Mouse (Mus musculus): ENCODE results near the gene Colgalt1. TPM values are rescaled to one million over a fixed set of nuclear protein-coding genes. Genes with fewer than 3 reads are reported as not detected.

Colgalt1 gene
- polyA plus RNA-seq, 1 experiment from 2014 or later, result 57.5 TPM

- Histone ChIP-seq H3K4me2 (no peak overlapping the region), H3K9ac (peak overlapping the region; percentile 29; the same call in 1 of the 2 replicates), H3K36me3 (peaks cover 10% of the 10 kb centered on the region), H3K4me1 (replicated peaks) (peaks cover 18% of the 10 kb centered on the region), H3K4me3 (0 out of 2 replicates have a peak overlapping the region, but pooled peaks have one; percentile 34), H3K27me3 (peaks cover 56% of the 10 kb centered on the region), H3K9me3 (no peaks in the 10 kb centered on the region), H3K27ac (no peak overlapping the region)
- no peak for ATAC-seq (ENCODE audit: low FRiP score)
- 50% methylated on average over 7 of the region's 7 CpGs for WGBS
Measured at GRCm38 (mm10) chr8:71604021-71604420, 6.8 kb upstream of the Colgalt1 start.

GRCm38 (mm10) chr8:71612141-71612540, 1.3 kb downstream of the Colgalt1 start:
- Histone ChIP-seq H3K4me3 (peak overlapping the region; percentile 85), H3K36me3 (peaks cover 34% of the 10 kb centered on the region), H3K27me3 (no peaks in the 10 kb centered on the region), H3K27ac (no peak overlapping the region), H3K9ac (peak overlapping the region; percentile 90), H3K9me3 (no peaks in the 10 kb centered on the region), H3K4me1 (replicated peaks) (peaks cover 15% of the 10 kb centered on the region), H3K4me2 (peak overlapping the region; percentile 70)
- ATAC-seq (ENCODE audit: low FRiP score), result no peak
- 36% methylated on average over 5 of the region's 5 CpGs for WGBS

DNA sequence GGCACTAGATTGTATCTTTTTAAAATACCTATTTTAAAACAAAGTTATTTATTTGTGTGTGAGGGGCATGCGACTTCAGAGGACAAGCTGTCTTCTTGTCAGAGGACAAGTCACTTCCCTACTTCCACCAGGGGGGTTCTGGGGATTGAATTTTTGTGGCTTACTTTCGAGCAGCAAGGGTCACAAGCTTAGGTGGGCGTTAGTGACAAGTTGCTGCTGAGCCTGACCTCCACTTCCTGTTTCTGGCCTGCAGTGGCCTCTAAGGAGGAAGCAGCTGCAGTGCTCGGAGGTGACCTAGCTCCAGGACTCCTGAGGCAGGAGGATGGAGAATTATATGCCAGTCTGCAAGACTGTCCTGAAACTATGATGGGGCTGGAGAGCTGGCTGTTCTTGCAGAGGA, 2.6 kb downstream of the Colgalt1 start:
- ATAC-seq (ENCODE audit: low FRiP score), result no peak
- Histone ChIP-seq H3K9me3 (no peaks in the 10 kb centered on the region), H3K9ac (no peak overlapping the region), H3K36me3 (peaks cover 47% of the 10 kb centered on the region), H3K27ac (no peak overlapping the region), H3K4me2 (no peak overlapping the region), H3K27me3 (no peaks in the 10 kb centered on the region), H3K4me3 (no peak overlapping the region), H3K4me1 (replicated peaks) (peaks cover 15% of the 10 kb centered on the region)
- WGBS, result 63% methylated on average over 4 of the region's 4 CpGs

GRCm38 (mm10) chr8:71619786-71620185, 9.0 kb downstream of the Colgalt1 start:
- no peaks in the 10 kb centered on the region for H3K27me3 ChIP-seq
- no peak overlapping the region for H3K4me2 ChIP-seq
- H3K27ac ChIP-seq, result no peak overlapping the region
- WGBS, result 95% methylated on average over 2 of the region's 2 CpGs
- H3K4me3 ChIP-seq, result no peak overlapping the region
- peaks cover 96% of the 10 kb centered on the region for H3K36me3 ChIP-seq
- no peaks in the 10 kb centered on the region for H3K9me3 ChIP-seq
- no peaks in the 10 kb centered on the region for H3K4me1 ChIP-seq (replicated peaks)
- H3K9ac ChIP-seq, result no peak overlapping the region
- no peak for ATAC-seq (ENCODE audit: low FRiP score)

GRCm38 (mm10) chr8:71625088-71625487, 14.3 kb downstream of the Colgalt1 start:
- no peak for ATAC-seq (ENCODE audit: low FRiP score)
- H3K9me3 ChIP-seq, result no peaks in the 10 kb centered on the region
- H3K27me3 ChIP-seq, result peaks cover 4% of the 10 kb centered on the region
- peaks cover 53% of the 10 kb centered on the region for H3K36me3 ChIP-seq
- H3K4me2 ChIP-seq, result no peak overlapping the region
- WGBS, result 46% methylated on average over 1 of the region's 1 CpGs
- no peak overlapping the region for H3K27ac ChIP-seq
- H3K9ac ChIP-seq, result no peak overlapping the region
- H3K4me1 ChIP-seq (replicated peaks), result peaks cover 16% of the 10 kb centered on the region
- no peak overlapping the region for H3K4me3 ChIP-seq

DNA sequence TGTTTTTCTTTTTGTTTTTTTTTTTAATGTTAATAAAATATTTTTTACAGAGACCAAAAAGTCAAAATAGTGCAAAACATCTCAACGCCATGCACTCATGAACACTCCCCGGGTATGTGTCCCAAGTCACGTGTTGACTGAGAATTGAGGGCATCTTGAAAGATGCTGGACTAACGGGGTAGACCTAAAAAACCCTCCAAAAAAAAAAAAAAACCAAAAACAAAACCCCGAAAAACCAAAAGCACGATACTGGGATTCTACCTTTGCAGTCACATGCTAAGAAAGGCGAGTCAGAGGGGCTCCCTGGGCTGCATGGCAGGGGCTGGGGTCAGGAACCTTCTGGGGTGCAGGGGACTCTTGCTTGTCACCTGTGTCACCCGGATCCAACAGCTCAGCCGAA, 16.0 kb downstream of the Colgalt1 start:
- Histone ChIP-seq H3K4me2 (no peak overlapping the region), H3K27me3 (peaks cover 20% of the 10 kb centered on the region), H3K36me3 (peaks cover 37% of the 10 kb centered on the region), H3K4me3 (no peak overlapping the region), H3K9ac (no peak overlapping the region), H3K27ac (0 out of 2 replicates have a peak overlapping the region, but pooled peaks have one; percentile 19), H3K9me3 (no peaks in the 10 kb centered on the region), H3K4me1 (replicated peaks) (peaks cover 19% of the 10 kb centered on the region)
- no peak for ATAC-seq (ENCODE audit: low FRiP score)
- WGBS, result 88% methylated on average over 9 of the region's 9 CpGs

- ATAC-seq (ENCODE audit: low FRiP score), result no peak
- WGBS, result 51% methylated on average over 9 of the region's 9 CpGs
- H3K4me3 ChIP-seq, result no peak overlapping the region
- no peaks in the 10 kb centered on the region for H3K9me3 ChIP-seq
- no peak overlapping the region for H3K9ac ChIP-seq
- no peak overlapping the region for H3K4me2 ChIP-seq
- peaks cover 28% of the 10 kb centered on the region for H3K27me3 ChIP-seq
- H3K36me3 ChIP-seq, result peaks cover 34% of the 10 kb centered on the region
- peak overlapping the region; percentile 19; the same call in 1 of the 2 replicates for H3K27ac ChIP-seq
- peaks cover 19% of the 10 kb centered on the region for H3K4me1 ChIP-seq (replicated peaks)
Measured at GRCm38 (mm10) chr8:71627265-71628099, 16.7 kb downstream of the Colgalt1 start.

- peak overlapping the region; percentile 86 for H3K27ac ChIP-seq
- ATAC-seq (ENCODE audit: low FRiP score), result no peak; the same call in 1 of the 2 replicates
- peaks cover 19% of the 10 kb centered on the region for H3K4me1 ChIP-seq (replicated peaks)
- no peaks in the 10 kb centered on the region; the same call in 1 of the 2 replicates for H3K9me3 ChIP-seq
- peaks cover 32% of the 10 kb centered on the region for H3K36me3 ChIP-seq
- peaks cover 36% of the 10 kb centered on the region for H3K27me3 ChIP-seq
- H3K9ac ChIP-seq, result peak overlapping the region; percentile 80
- peak overlapping the region; percentile 90 for H3K4me2 ChIP-seq
- peak overlapping the region; percentile 47 for H3K4me3 ChIP-seq
- 8% methylated on average over 16 of the region's 16 CpGs for WGBS
Measured at GRCm38 (mm10) chr8:71628396-71629095, 17.7 kb downstream of the Colgalt1 start.

DNA sequence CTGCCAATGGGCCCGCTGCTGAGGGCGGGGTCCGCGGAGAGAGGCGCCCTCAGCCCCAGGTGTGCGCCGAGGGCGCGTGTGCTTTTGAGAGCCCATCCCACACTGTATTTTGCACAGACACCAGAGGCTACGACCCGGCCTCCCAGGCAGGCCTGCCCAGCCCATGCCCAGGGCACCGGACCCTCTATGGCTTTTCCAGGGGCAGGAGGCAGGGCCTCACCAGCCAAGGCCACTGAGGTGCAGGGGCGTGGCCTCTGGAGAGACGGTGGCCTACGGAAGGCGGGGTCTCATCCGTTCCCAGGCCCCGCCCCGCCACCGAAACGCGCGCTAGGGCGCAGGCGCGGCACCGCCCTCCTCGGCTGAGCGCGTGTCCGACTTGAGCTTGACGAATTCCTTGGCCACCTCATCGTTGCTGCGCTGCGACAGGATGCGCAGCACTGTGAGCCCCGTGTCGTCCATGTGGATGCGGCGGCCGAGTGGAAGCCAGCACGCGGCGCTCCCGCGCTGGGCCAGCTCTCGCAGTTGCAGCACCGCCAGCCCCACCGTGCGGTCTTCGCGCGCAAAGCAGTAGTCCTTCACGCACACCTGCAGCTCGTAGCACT, 18.4 kb downstream of the Colgalt1 start:
- Histone ChIP-seq H3K9ac (peak overlapping the region; percentile 80), H3K27me3 (peaks cover 42% of the 10 kb centered on the region), H3K4me2 (peak overlapping the region; percentile 90), H3K9me3 (no peaks in the 10 kb centered on the region; the same call in 1 of the 2 replicates), H3K36me3 (peaks cover 31% of the 10 kb centered on the region), H3K4me3 (peak overlapping the region; percentile 47), H3K27ac (peak overlapping the region; percentile 86), H3K4me1 (replicated peaks) (peaks cover 23% of the 10 kb centered on the region)
- ATAC-seq (ENCODE audit: low FRiP score), result peak; percentile 88
- under 1% methylated on average over 55 of the region's 55 CpGs for WGBS

DNA sequence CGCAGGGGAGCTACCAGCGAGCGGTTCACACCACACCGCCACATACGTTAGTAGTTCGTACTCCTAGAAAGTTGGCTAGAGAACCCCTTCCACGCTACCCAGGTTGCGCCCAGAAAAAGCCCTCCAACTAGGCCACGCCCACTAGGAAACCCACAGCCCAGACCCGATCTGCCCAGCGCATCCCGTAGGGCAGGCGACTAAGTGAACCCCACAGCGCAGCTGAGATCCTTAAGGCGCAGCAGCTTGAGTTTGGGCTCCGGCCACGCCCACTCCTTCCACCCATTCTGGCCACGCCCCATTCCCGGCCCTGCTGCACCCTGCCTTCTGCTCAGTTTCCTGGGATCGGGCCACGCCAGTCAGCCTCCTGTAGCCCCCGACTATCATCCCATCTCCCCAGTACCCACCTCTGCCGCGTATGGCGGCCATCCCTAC, 19.0 kb downstream of the Colgalt1 start:
- Histone ChIP-seq H3K9me3 (no peaks in the 10 kb centered on the region; the same call in 1 of the 2 replicates), H3K4me1 (replicated peaks) (peaks cover 29% of the 10 kb centered on the region), H3K27me3 (peaks cover 48% of the 10 kb centered on the region), H3K4me2 (peak overlapping the region; percentile 90), H3K36me3 (peaks cover 30% of the 10 kb centered on the region), H3K27ac (peak overlapping the region; percentile 86), H3K9ac (peak overlapping the region; percentile 80), H3K4me3 (peak overlapping the region; percentile 47)
- WGBS, result 3% methylated on average over 25 of the region's 25 CpGs
- peak; percentile 26 for ATAC-seq (ENCODE audit: low FRiP score)

- no peak overlapping the region for H3K4me3 ChIP-seq
- no peak overlapping the region for H3K4me2 ChIP-seq
- peaks cover 33% of the 10 kb centered on the region for H3K36me3 ChIP-seq
- peaks cover 29% of the 10 kb centered on the region for H3K4me1 ChIP-seq (replicated peaks)
- peaks cover 58% of the 10 kb centered on the region for H3K27me3 ChIP-seq
- no peak overlapping the region for H3K27ac ChIP-seq
- ATAC-seq (ENCODE audit: low FRiP score), result no peak
- H3K9ac ChIP-seq, result no peak overlapping the region
- H3K9me3 ChIP-seq, result no peaks in the 10 kb centered on the region; the same call in 1 of the 2 replicates
- 86% methylated on average over 6 of the region's 6 CpGs for WGBS
Measured at GRCm38 (mm10) chr8:71630761-71631160, 20.0 kb downstream of the Colgalt1 start.

- Histone ChIP-seq H3K27ac (no peak overlapping the region), H3K27me3 (peaks cover 70% of the 10 kb centered on the region), H3K9ac (no peak overlapping the region), H3K4me2 (no peak overlapping the region), H3K4me1 (replicated peaks) (peaks cover 29% of the 10 kb centered on the region), H3K9me3 (no peaks in the 10 kb centered on the region; the same call in 1 of the 2 replicates), H3K4me3 (no peak overlapping the region), H3K36me3 (peaks cover 37% of the 10 kb centered on the region)
- ATAC-seq (ENCODE audit: low FRiP score), result no peak
- WGBS, result 60% methylated on average over 2 of the region's 2 CpGs
Measured at GRCm38 (mm10) chr8:71631897-71632296, 21.1 kb downstream of the Colgalt1 start.
